Mouse (Mus musculus) left cerebral cortex, adult 2 months (tissue): ENCODE measurements around the gene Gm10057. TPM values are rescaled to one million over a fixed set of nuclear protein-coding genes. Genes with fewer than 3 reads are reported as not detected.
"Not testable (repeated sequence)": the region's sequence is repeated elsewhere in the genome, so short reads cannot be mapped to it uniquely, and the experiment has no call there.

Experiments
- DNase-seq, 2 experiments: peaks; one replicate each; pipeline ENCODE4 v3.0.0; 2021 to 2022; ENCODE audit warnings: low spot score in 2 of 2, mixed read lengths in 1 of 2; ENCODE audit errors: extremely low spot score in 1 of 2
- H3K27ac ChIP-seq: fragments of 200-600 bp; 2 replicates; pipeline ENCODE4 v1.8.1; 2022
- H3K4me3 ChIP-seq: fragments of 200-600 bp; 2 replicates; pipeline ENCODE4 v1.8.1; 2022
- intact Hi-C: fragments of 180-260 bp; cut with DNase I; formaldehyde crosslinking; loops from one replicate; pipeline ENCODE4 v1.15.1; 2025
- long read RNA-seq, 2 experiments: library from polyadenylated mRNA; stranded (forward); transcript quantifications; one replicate each; pipeline ENCODE4 v2.0.0; 2021; ENCODE audit warnings: borderline mapping rate in 2 of 2
- total RNA-seq, 2 experiments: library from RNA; stranded (reverse); gene quantifications; 2 replicates each; pipeline ENCODE4 v1.2.3; 2021

Gene Gm10057
- not detected for total RNA-seq
- long read RNA-seq, experiment 1: 0 reads
- long read RNA-seq, experiment 2: 0 reads

DNA sequence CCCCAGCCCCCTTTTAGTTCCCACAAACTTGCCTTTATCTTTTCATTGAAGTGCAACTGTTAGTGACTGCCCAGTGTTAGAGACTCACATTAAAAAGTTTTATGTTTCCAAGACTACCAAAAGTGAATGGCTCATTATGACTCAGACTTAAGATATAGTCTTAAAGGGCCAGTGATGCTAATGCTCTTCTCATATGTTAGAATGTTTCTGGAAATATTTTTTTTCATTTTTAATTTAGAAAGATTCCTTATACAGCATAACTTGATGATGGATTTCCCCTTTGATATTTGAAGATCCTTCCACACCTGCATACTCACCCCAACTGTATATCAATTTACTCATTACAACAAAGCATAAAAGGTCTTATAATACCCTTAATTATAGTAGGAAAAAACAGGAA, at the start of gene Gm10057:
Gene Gm10057 (minus strand): TSS at position 101 of the 400 bp plus-strand sequence.
- DNase-seq, H3K27ac ChIP-seq, H3K4me3 ChIP-seq, intact Hi-C loops: not testable (repeated sequence)

DNA sequence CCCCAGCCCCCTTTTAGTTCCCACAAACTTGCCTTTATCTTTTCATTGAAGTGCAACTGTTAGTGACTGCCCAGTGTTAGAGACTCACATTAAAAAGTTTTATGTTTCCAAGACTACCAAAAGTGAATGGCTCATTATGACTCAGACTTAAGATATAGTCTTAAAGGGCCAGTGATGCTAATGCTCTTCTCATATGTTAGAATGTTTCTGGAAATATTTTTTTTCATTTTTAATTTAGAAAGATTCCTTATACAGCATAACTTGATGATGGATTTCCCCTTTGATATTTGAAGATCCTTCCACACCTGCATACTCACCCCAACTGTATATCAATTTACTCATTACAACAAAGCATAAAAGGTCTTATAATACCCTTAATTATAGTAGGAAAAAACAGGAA, 21.1 kb downstream of the Gm10057 start, which contains the start of gene 4921511M17Rik:
Gene 4921511M17Rik (minus strand): TSS at position 101 of the 400 bp plus-strand sequence.
- H3K4me3 ChIP-seq, DNase-seq, H3K27ac ChIP-seq, intact Hi-C loops: not testable (repeated sequence)

DNA sequence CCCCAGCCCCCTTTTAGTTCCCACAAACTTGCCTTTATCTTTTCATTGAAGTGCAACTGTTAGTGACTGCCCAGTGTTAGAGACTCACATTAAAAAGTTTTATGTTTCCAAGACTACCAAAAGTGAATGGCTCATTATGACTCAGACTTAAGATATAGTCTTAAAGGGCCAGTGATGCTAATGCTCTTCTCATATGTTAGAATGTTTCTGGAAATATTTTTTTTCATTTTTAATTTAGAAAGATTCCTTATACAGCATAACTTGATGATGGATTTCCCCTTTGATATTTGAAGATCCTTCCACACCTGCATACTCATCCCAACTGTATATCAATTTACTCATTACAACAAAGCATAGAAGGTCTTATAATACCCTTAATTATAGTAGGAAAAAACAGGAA, 42.3 kb downstream of the Gm10057 start, which contains the start of gene Samt1:
Gene Samt1 (minus strand): TSS at position 101 of the 400 bp plus-strand sequence.
- H3K4me3 ChIP-seq, DNase-seq, H3K27ac ChIP-seq, intact Hi-C loops: not testable (repeated sequence)

Other genes starting within 250 kb of the Gm10057 start
- gene Spin2c, start 222.8 kb downstream of the Gm10057 start, total RNA-seq: 1 to 10 TPM; 5.9 to 8.2 TPM
- gene Samt1, start 42.4 kb downstream of the Gm10057 start, total RNA-seq: not detected
- gene 4921511M17Rik, start 21.2 kb downstream of the Gm10057 start, total RNA-seq: not detected
- gene Gm15140, start 65.6 kb upstream of the Gm10057 start, total RNA-seq: not detected